Mouse (Mus musculus) heart, postnatal 0 days (tissue): ENCODE results near the gene Olfr557. TPM values are rescaled to one million over a fixed set of nuclear protein-coding genes. Genes with fewer than 3 reads are reported as not detected.

Experiments used
- ATAC-seq: fragments of 200-750 bp; cut with Nextera tagmentation; 2 replicates; pipeline ENCODE4 v1.8.0; 2017; ENCODE audit warnings: low read depth, moderate number of reproducible peaks, moderate library complexity; ENCODE audit not compliant: insufficient read depth
- DNase-seq: peaks from one replicate; pipeline ENCODE4 v3.0.0-alpha.2; 2016; ENCODE audit warnings: low spot score
- H3K27ac ChIP-seq: fragments of 300-500 bp; sonication (generic); 2 replicates; pipeline ENCODE4 v1.5.1; 2014; ENCODE audit warnings: low read depth, mild to moderate bottlenecking
- H3K27me3 ChIP-seq: fragments of 300-500 bp; sonication (generic); 2 replicates; pipeline ENCODE4 v1.6.1; 2014; ENCODE audit warnings: low read length, mixed read lengths; ENCODE audit not compliant: control insufficient read depth, insufficient read depth
- H3K36me3 ChIP-seq: fragments of 300-500 bp; sonication (generic); replicated peaks from 2 replicates; pipeline ENCODE4 v1.6.1; 2014; ENCODE audit warnings: low read length, mixed read lengths; ENCODE audit not compliant: control insufficient read depth, insufficient read depth
- H3K4me1 ChIP-seq: fragments of 300-500 bp; sonication (generic); 2 replicates; pipeline ENCODE4 v1.6.1; 2014; ENCODE audit warnings: antibody characterized with exemption; ENCODE audit not compliant: control insufficient read depth, insufficient read depth
- H3K4me2 ChIP-seq: fragments of 300-500 bp; sonication (generic); 2 replicates; pipeline ENCODE4 v1.6.1; 2014; ENCODE audit warnings: low read depth, mild to moderate bottlenecking, low read length, moderate library complexity
- H3K4me3 ChIP-seq: fragments of 300-500 bp; sonication (generic); 2 replicates; pipeline ENCODE4 v1.5.1; 2014; ENCODE audit warnings: low read depth, low read length
- H3K9ac ChIP-seq: fragments of 300-500 bp; sonication (generic); replicated peaks from 2 replicates; pipeline ENCODE4 v1.6.1; 2014; ENCODE audit warnings: low read depth, low read length, mixed read lengths
- H3K9me3 ChIP-seq: fragments of 300-500 bp; sonication (generic); replicated peaks from 2 replicates; pipeline ENCODE4 v1.6.1; 2016; ENCODE audit warnings: low read length; ENCODE audit not compliant: control insufficient read depth
- CTCF ChIP-seq: IDR thresholded peaks from 2 replicates; pipeline ENCODE4 v1.5.1; 2016; ENCODE audit warnings: antibody characterized with exemption, control low read depth, low read depth
- EP300 ChIP-seq: IDR thresholded peaks from 2 replicates; pipeline ENCODE4 v1.6.1; 2016; ENCODE audit warnings: antibody characterized with exemption, low read depth
- WGBS: fragments of 180-500 bp; shearing (Covaris S2); extraction: QIAGEN DNeasy Blood & Tissue Kit; methylation state at CpG from one replicate; pipeline ENCODE4 v1.1.7; 2014; 5-methylcytosine and 5-hydroxymethylcytosine counted together
- polyA plus RNA-seq: library from polyadenylated mRNA; unstranded; fragments of >200 nt; fragmentation: Nextera tagmentation; extraction: Ambion mirVana; gene quantifications from 2 replicates; pipeline ENCODE4 v1.2.1, GENCODE M21; 2015
- total RNA-seq: library from RNA; depleted of rRNA; stranded (reverse); fragments of >200 nt; gene quantifications from 2 replicates; pipeline ENCODE4 v1.2.3, GENCODE M21; 2014; ENCODE audit warnings: low replicate concordance; rRNA removed

Gene Olfr557
- total and polyA plus RNA-seq, 2 experiments from 2014 or later = not detected

GRCm38 (mm10) chr7:102733793-102734192 lies 38.1 kb downstream of the Olfr557 start:
- Histone ChIP-seq H3K4me3 (no peak overlapping the region), H3K36me3 (no peaks in the 10 kb centered on the region), H3K27me3 (no peaks in the 10 kb centered on the region), H3K27ac (no peak overlapping the region), H3K9me3 (no peaks in the 10 kb centered on the region), H3K4me1 (no peaks in the 10 kb centered on the region), H3K9ac (no peak overlapping the region), H3K4me2 (no peak overlapping the region)
- no peak for ATAC-seq
- TF ChIP-seq CTCF (no peak), EP300 (no peak)
- DNase-seq = no peak
- 33% methylated on average over 1 of the region's 1 CpGs for WGBS

- DNase-seq (no peak), ATAC-seq (no peak)
- no peaks in the 10 kb centered on the region for H3K9me3 ChIP-seq
- TF ChIP-seq CTCF (peak; percentile 2; the same call in 1 of the 2 replicates), EP300 (no peak)
- WGBS = 61% methylated on average over 2 of the region's 2 CpGs
- no peak overlapping the region for H3K27ac ChIP-seq
- no peak overlapping the region for H3K4me3 ChIP-seq
- no peak overlapping the region for H3K4me2 ChIP-seq
- no peaks in the 10 kb centered on the region for H3K27me3 ChIP-seq
- H3K36me3 ChIP-seq = no peaks in the 10 kb centered on the region
- no peak overlapping the region for H3K9ac ChIP-seq
- no peaks in the 10 kb centered on the region for H3K4me1 ChIP-seq
These were observed 42.0 kb downstream of the Olfr557 start for GRCm38 (mm10) chr7:102737705-102738104.

Other genes starting within 250 kb of the Olfr557 start
- gene Olfr543, start 214.2 kb upstream of the Olfr557 start, total RNA-seq = not detected in 2 replicates
- not detected in 2 replicates for gene Olfr543, start 214.2 kb upstream of the Olfr557 start, polyA plus RNA-seq
- gene Olfr544, start 207.6 kb upstream of the Olfr557 start, total RNA-seq = not detected in 2 replicates
- not detected in 2 replicates for gene Olfr544, start 207.6 kb upstream of the Olfr557 start, polyA plus RNA-seq
- not detected in 2 replicates for gene Olfr545, start 196.3 kb upstream of the Olfr557 start, total RNA-seq
- gene Olfr545, start 196.3 kb upstream of the Olfr557 start, polyA plus RNA-seq = not detected in 2 replicates
- not detected in 2 replicates for gene Olfr547, start 161.2 kb upstream of the Olfr557 start, total RNA-seq
- not detected in 2 replicates for gene Olfr547, start 161.2 kb upstream of the Olfr557 start, polyA plus RNA-seq
- gene Olfr548-ps1, start 155.0 kb upstream of the Olfr557 start, total RNA-seq = not detected in 2 replicates
- gene Olfr548-ps1, start 155.0 kb upstream of the Olfr557 start, polyA plus RNA-seq = not detected in 2 replicates
- gene Olfr549, start 146.0 kb upstream of the Olfr557 start, total RNA-seq = not detected in 2 replicates
- not detected in 2 replicates for gene Olfr549, start 146.0 kb upstream of the Olfr557 start, polyA plus RNA-seq
- 4.0 and 5.6 TPM in 2 replicates for gene Trim21, start 130.4 kb upstream of the Olfr557 start, total RNA-seq
- gene Trim21, start 130.4 kb upstream of the Olfr557 start, polyA plus RNA-seq = 0.22 and 0.32 TPM in 2 replicates
- gene Olfr550, start 124.5 kb upstream of the Olfr557 start, total RNA-seq = not detected in 2 replicates
- gene Olfr550, start 124.5 kb upstream of the Olfr557 start, polyA plus RNA-seq = not detected in 2 replicates
- gene Olfr551, start 104.0 kb upstream of the Olfr557 start, total RNA-seq = not detected in 2 replicates
- not detected in 2 replicates for gene Olfr551, start 104.0 kb upstream of the Olfr557 start, polyA plus RNA-seq
- gene Olfr552, start 98.1 kb upstream of the Olfr557 start, total RNA-seq = not detected in 2 replicates
- not detected in 2 replicates for gene Olfr552, start 98.1 kb upstream of the Olfr557 start, polyA plus RNA-seq
- gene Olfr553, start 77.7 kb upstream of the Olfr557 start, total RNA-seq = not detected in 2 replicates
- not detected in 2 replicates for gene Olfr553, start 77.7 kb upstream of the Olfr557 start, polyA plus RNA-seq
- gene Olfr554, start 57.5 kb upstream of the Olfr557 start, total RNA-seq = not detected in 2 replicates
- gene Olfr554, start 57.5 kb upstream of the Olfr557 start, polyA plus RNA-seq = not detected in 2 replicates
- gene Olfr555, start 37.1 kb upstream of the Olfr557 start, total RNA-seq = not detected in 2 replicates
- not detected in 2 replicates for gene Olfr555, start 37.1 kb upstream of the Olfr557 start, polyA plus RNA-seq
- gene Olfr556, start 31.0 kb upstream of the Olfr557 start, total RNA-seq = not detected in 2 replicates
- not detected in 2 replicates for gene Olfr556, start 31.0 kb upstream of the Olfr557 start, polyA plus RNA-seq
- gene Trim68, start 8.6 kb upstream of the Olfr557 start, total RNA-seq = 10.0 and 22.4 TPM in 2 replicates
- 8.3 and 8.9 TPM in 2 replicates for gene Trim68, start 8.6 kb upstream of the Olfr557 start, polyA plus RNA-seq
- gene Olfr558, start 6.3 kb downstream of the Olfr557 start, total RNA-seq = 1.2 and 1.5 TPM in 2 replicates
- 2.2 and 2.3 TPM in 2 replicates for gene Olfr558, start 6.3 kb downstream of the Olfr557 start, polyA plus RNA-seq
- not detected in 2 replicates for gene Olfr33, start 23.2 kb downstream of the Olfr557 start, total RNA-seq
- gene Olfr33, start 23.2 kb downstream of the Olfr557 start, polyA plus RNA-seq = not detected in 2 replicates
- not detected in 2 replicates for gene Olfr559, start 31.6 kb downstream of the Olfr557 start, total RNA-seq
- not detected in 2 replicates for gene Olfr559, start 31.6 kb downstream of the Olfr557 start, polyA plus RNA-seq
- gene Olfr560, start 63.5 kb downstream of the Olfr557 start, total RNA-seq = not detected in 2 replicates
- gene Olfr560, start 63.5 kb downstream of the Olfr557 start, polyA plus RNA-seq = not detected in 2 replicates
- gene Olfr78, start 63.6 kb downstream of the Olfr557 start, total RNA-seq = 1.0 and 4.1 TPM in 2 replicates
- 0.34 and 0.60 TPM in 2 replicates for gene Olfr78, start 63.6 kb downstream of the Olfr557 start, polyA plus RNA-seq
- not detected in 2 replicates for gene Olfr561, start 75.3 kb downstream of the Olfr557 start, total RNA-seq
- not detected in 2 replicates for gene Olfr561, start 75.3 kb downstream of the Olfr557 start, polyA plus RNA-seq
- not detected in 2 replicates for gene Olfr564, start 107.6 kb downstream of the Olfr557 start, total RNA-seq
- gene Olfr564, start 107.6 kb downstream of the Olfr557 start, polyA plus RNA-seq = not detected in 2 replicates
- gene Olfr566, start 162.9 kb downstream of the Olfr557 start, total RNA-seq = not detected in 2 replicates
- gene Olfr566, start 162.9 kb downstream of the Olfr557 start, polyA plus RNA-seq = not detected in 2 replicates
- gene Olfr568, start 181.2 kb downstream of the Olfr557 start, total RNA-seq = not detected in 2 replicates
- gene Olfr568, start 181.2 kb downstream of the Olfr557 start, polyA plus RNA-seq = not detected in 2 replicates
- not detected in 2 replicates for gene Olfr569, start 195.0 kb downstream of the Olfr557 start, total RNA-seq
- not detected in 2 replicates for gene Olfr569, start 195.0 kb downstream of the Olfr557 start, polyA plus RNA-seq
- not detected in 2 replicates for gene Olfr570, start 198.7 kb downstream of the Olfr557 start, total RNA-seq
- not detected in 2 replicates for gene Olfr570, start 198.7 kb downstream of the Olfr557 start, polyA plus RNA-seq
- gene Olfr571, start 221.6 kb downstream of the Olfr557 start, total RNA-seq = not detected in 2 replicates
- gene Olfr571, start 221.6 kb downstream of the Olfr557 start, polyA plus RNA-seq = not detected in 2 replicates
- gene Olfr572, start 228.5 kb downstream of the Olfr557 start, total RNA-seq = not detected in 2 replicates
- gene Olfr572, start 228.5 kb downstream of the Olfr557 start, polyA plus RNA-seq = not detected in 2 replicates
- not detected in 2 replicates for gene Olfr573-ps1, start 246.7 kb downstream of the Olfr557 start, total RNA-seq
- gene Olfr573-ps1, start 246.7 kb downstream of the Olfr557 start, polyA plus RNA-seq = not detected in 2 replicates